Mouse (Mus musculus) cerebellum, adult 2 months (tissue): Measurements from ENCODE around the gene Fastk.

Source experiments
- CTCF ChIP-seq: fragments of 200-500 bp; IDR thresholded peaks from 2 replicates; pipeline ENCODE4 v1.5.1; 2011; ENCODE audit warnings: low read depth, mild to moderate bottlenecking, control low read depth, low read length, moderate library complexity, borderline replicate concordance; ENCODE audit not compliant: insufficient read depth
- POLR2A ChIP-seq: fragments of 200-500 bp; IDR thresholded peaks from 2 replicates; pipeline ENCODE4 v1.6.1; 2011; ENCODE audit warnings: low read length, control low read depth, borderline replicate concordance; ENCODE audit not compliant: insufficient read depth

GRCm38 (mm10) chr5:24472884-24473619, 28.0 kb upstream of the Fastk start:
- no peak for TF ChIP-seq CTCF
- TF ChIP-seq POLR2A, result no peak
